Mouse (Mus musculus) heart, embryonic 12.5 days (tissue): ENCODE data around the gene Cbfa2t3. TPM values are rescaled to one million over a fixed set of nuclear protein-coding genes. Genes with fewer than 3 reads are reported as not detected.

Source experiments
- ATAC-seq: fragments of 200-750 bp; cut with Nextera tagmentation; 2 replicates; pipeline ENCODE4 v1.8.0; 2017; ENCODE audit warnings: moderate TSS enrichment, moderate library complexity; ENCODE audit not compliant: insufficient number of reproducible peaks, low FRiP score
- H3K27ac ChIP-seq: fragments of 300-500 bp; sonication (generic); 2 replicates; pipeline ENCODE4 v1.5.1; 2016; ENCODE audit warnings: mild to moderate bottlenecking, moderate library complexity; ENCODE audit not compliant: poor library complexity, severe bottlenecking
- H3K27me3 ChIP-seq: fragments of 300-500 bp; sonication (generic); replicated peaks from 2 replicates; pipeline ENCODE4 v1.6.1; 2016; ENCODE audit warnings: mild to moderate bottlenecking, moderate library complexity
- H3K36me3 ChIP-seq: fragments of 300-500 bp; sonication (generic); 2 replicates; pipeline ENCODE4 v1.6.1; 2016; ENCODE audit warnings: mild to moderate bottlenecking, moderate library complexity
- H3K4me1 ChIP-seq: fragments of 300-500 bp; sonication (generic); replicated peaks from 2 replicates; pipeline ENCODE4 v1.6.1; 2016; ENCODE audit warnings: mild to moderate bottlenecking
- H3K4me2 ChIP-seq: fragments of 300-500 bp; sonication (generic); 2 replicates; pipeline ENCODE4 v1.6.1; 2016; ENCODE audit warnings: mild to moderate bottlenecking, moderate library complexity
- H3K4me3 ChIP-seq: fragments of 300-500 bp; sonication (generic); 2 replicates; pipeline ENCODE4 v1.5.1; 2016; ENCODE audit warnings: mild to moderate bottlenecking
- H3K9ac ChIP-seq: fragments of 300-500 bp; sonication (generic); 2 replicates; pipeline ENCODE4 v1.6.1; 2016; ENCODE audit warnings: mild to moderate bottlenecking, moderate library complexity
- H3K9me3 ChIP-seq: fragments of 300-500 bp; sonication (generic); replicated peaks from 2 replicates; pipeline ENCODE4 v1.6.1; 2016; ENCODE audit warnings: mild to moderate bottlenecking, moderate library complexity
- WGBS: fragments of 180-500 bp; shearing (Covaris S2); methylation state at CpG from one replicate; pipeline ENCODE4 v1.1.7; 2016; 5-methylcytosine and 5-hydroxymethylcytosine counted together
- polyA plus RNA-seq: library from polyadenylated mRNA; unstranded; fragments of >200 nt; fragmentation: Nextera tagmentation; extraction: Ambion mirVana; gene quantifications from 2 replicates; pipeline ENCODE4 v1.2.1, GENCODE M21; 2016

The Cbfa2t3 gene
- polyA plus RNA-seq, 1 experiment from 2014 or later = 6.2 TPM

DNA sequence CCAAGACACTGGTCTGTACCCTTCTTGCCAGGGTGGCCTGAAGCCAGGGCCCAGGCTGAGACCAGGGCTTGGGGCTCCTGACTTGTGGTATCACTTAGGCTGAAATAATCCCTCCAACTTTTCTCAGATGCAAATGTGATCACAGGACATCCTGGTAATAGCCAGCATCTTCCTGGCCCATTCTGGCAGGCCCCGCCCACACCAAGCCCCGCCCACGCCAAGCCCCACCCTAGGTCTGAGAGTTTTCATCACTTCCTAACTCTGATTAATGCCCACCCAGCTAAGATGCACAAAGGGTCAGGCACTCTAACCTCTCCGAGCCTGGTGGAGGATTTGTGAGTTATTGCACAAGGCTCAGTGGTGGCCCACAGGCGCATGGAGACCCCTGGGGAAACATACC, 78.5 kb downstream of the Cbfa2t3 start:
- Histone ChIP-seq H3K4me3 (no peak overlapping the region), H3K27me3 (0 out of 2 replicates have a peak, but pooled peaks cover 9% of the 10 kb centered on the region), H3K4me2 (no peak overlapping the region), H3K9ac (no peak overlapping the region), H3K27ac (no peak overlapping the region), H3K9me3 (no peaks in the 10 kb centered on the region), H3K36me3 (0 out of 2 replicates have a peak, but pooled peaks cover 3% of the 10 kb centered on the region), H3K4me1 (peaks cover 19% of the 10 kb centered on the region)
- no peak for ATAC-seq
- 35% methylated on average over 5 of the region's 5 CpGs for WGBS

DNA sequence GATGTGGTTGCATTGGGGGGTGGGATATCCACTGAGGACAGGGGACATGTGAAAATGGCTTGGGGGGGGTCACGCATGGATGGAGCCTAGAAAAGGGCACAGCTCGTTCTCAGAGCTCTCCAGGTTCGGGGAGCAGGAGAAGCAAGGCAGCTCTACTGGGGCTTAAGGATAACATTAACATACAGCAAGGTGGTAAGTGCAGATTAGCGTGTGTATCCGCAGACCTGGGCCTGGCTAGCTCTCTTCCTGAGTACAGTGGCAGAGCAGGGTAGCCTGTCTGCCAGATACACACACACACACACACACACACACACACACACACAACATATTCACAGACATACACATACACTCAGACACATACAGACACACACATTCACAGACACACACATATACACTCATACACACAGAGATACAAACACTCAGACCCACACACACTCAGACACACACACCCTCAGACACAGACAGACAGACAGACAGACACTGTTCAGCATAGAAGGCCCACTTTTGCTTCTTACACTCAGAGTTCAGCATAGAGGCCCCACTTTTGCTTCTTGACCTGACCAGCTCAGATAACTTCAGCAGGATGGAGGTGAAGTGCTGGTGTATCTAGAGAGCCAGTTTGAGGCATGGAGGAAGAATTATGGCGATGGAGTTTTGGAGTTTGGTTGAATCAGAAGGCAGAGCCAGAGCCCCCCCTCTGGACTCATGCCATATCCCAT, 80.1 kb downstream of the Cbfa2t3 start:
- WGBS = 72% methylated on average over 6 of the region's 6 CpGs
- no peak for ATAC-seq
- peaks cover 12% of the 10 kb centered on the region for H3K4me1 ChIP-seq
- no peak overlapping the region for H3K9ac ChIP-seq
- H3K27ac ChIP-seq = no peak overlapping the region
- H3K27me3 ChIP-seq = 0 out of 2 replicates have a peak, but pooled peaks cover 9% of the 10 kb centered on the region
- H3K36me3 ChIP-seq = peaks cover 11% of the 10 kb centered on the region
- H3K9me3 ChIP-seq = no peaks in the 10 kb centered on the region
- H3K4me2 ChIP-seq = no peak overlapping the region
- no peak overlapping the region for H3K4me3 ChIP-seq

DNA sequence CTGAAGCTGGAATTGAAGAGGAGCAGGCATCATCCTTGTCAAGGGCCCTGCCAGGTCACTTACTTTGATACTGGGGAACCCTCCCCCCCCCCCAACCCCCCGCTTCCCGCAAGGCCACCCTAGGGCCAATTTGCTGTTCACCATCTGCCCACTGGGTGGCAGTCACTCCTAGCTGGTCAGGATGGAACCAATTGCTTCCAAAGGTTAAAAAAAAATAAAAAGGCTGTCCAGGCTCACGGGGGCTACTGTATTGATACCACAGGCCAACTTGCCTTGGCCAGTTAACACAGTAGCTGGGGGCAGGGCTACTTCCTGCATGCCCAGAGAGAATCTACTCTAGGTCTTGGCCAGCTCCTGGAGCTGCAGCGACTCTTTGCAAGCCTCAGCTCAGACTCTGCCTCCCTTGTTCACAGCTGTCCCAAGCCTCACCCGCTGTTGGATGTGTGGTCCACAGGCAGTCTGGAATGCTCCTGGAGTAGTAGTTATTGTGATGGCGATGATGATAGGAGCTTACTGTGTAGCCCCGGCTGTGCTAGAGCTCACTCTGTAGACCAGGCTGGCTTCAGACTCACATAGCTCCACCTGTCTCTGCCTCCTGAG, 80.9 kb downstream of the Cbfa2t3 start:
- H3K9ac ChIP-seq = no peak overlapping the region
- peaks cover 12% of the 10 kb centered on the region for H3K4me1 ChIP-seq
- no peak overlapping the region for H3K27ac ChIP-seq
- H3K4me3 ChIP-seq = no peak overlapping the region
- H3K9me3 ChIP-seq = no peaks in the 10 kb centered on the region
- ATAC-seq = no peak
- 0 out of 2 replicates have a peak, but pooled peaks cover 9% of the 10 kb centered on the region for H3K27me3 ChIP-seq
- 27% methylated on average over 7 of the region's 7 CpGs for WGBS
- H3K4me2 ChIP-seq = no peak overlapping the region; the same call in 1 of the 2 replicates
- peaks cover 17% of the 10 kb centered on the region for H3K36me3 ChIP-seq

DNA sequence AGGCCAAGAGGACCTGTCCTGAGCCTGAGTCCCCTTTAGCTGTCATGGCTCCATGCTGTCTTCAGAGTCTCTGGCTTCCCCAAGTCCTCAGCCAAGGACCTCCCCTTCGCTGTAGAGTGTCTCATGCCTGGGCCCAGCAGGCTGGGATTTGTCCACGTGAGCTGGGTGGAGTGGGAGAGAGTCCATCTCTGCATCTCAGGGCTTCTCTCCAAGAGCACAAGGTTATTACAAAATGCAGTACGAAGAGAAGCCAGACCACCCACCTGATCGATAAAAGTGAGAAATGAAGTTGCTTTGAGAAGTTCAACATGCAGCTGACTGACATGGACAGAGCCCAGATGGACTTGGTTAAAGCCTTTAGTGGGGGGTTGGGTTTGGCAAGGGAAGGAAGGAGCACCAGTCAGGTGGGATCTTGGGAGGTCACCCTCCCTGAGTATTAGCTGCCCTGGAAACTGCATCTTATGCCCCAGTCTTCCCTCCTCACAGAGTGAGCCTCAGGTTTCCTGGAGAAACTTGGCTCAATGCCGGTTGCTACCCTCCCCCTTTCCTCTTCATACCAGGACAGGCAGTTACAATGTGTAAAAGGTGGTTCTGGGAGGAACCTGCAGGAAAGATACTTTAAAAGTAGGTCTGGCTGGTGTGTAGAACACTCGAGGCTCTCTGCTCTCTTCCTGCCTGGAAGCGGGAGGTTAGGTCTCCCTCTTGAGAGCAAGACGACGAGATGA, 82.6 kb downstream of the Cbfa2t3 start:
- Histone ChIP-seq H3K4me1 (peaks cover 22% of the 10 kb centered on the region), H3K36me3 (peaks cover 17% of the 10 kb centered on the region), H3K4me2 (no peak overlapping the region), H3K4me3 (no peak overlapping the region), H3K27me3 (no peaks in the 10 kb centered on the region), H3K9me3 (no peaks in the 10 kb centered on the region), H3K9ac (no peak overlapping the region), H3K27ac (no peak overlapping the region)
- no peak for ATAC-seq
- WGBS = 65% methylated on average over 9 of the region's 9 CpGs

DNA sequence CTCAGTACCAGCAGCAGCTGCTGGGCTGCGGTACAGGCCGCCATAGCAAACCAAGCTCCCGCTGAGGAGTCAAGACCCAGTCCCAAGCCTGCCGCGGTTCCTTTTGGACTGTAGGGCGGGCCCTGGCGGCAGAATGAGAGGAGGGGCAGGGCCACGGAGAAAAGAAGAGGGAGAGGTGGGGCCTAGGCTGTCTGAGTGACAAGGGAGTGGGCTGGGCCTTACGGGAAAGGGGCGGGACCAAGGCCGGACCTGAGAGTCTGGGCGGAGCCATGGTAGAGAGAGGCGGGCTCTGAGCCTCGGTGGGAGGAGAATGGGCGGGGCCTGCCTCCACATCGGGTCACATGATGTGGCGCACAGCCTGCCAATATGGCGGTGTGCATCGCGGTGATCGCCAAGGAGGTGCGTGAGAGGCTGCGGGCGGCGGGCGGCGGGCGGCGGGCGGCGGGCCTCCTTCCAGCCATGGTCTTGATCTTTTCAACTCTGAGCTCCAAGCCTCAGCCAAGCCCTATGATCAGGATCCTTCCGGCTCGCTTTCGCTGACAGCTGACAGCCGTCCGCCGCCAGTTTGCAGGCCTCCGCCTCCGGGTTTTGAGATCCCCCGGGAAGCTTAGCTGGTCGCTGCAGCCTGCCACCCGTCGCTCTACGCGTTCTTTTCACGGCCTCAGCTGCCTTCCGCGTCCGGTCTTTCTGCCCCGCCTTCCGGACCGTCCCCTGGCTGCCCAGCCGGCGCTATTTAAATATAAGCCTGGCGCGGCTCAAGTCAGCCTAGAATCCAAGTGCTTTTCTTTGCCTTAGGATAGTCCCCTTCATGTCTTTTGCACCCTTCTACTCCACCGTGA, 87.4 kb downstream of the Cbfa2t3 start, which contains the start of the genes Galns and Trappc2l:
Gene Galns, minus strand, starts transcription at position 169 of the 839 bp plus-strand sequence.
Gene Trappc2l, plus strand, starts transcription at position 346 of the 839 bp plus-strand sequence.
- H3K27ac ChIP-seq = peak within 1 kb of the TSS; percentile 85
- peak within 1 kb of the TSS; percentile 95 for H3K4me2 ChIP-seq
- under 1% methylated on average over 57 of the region's 57 CpGs for WGBS
- H3K4me3 ChIP-seq = peak within 1 kb of the TSS; percentile 77
- no peaks in the 10 kb centered on the region for H3K9me3 ChIP-seq
- no peaks in the 10 kb centered on the region for H3K27me3 ChIP-seq
- peaks cover 17% of the 10 kb centered on the region for H3K36me3 ChIP-seq
- H3K9ac ChIP-seq = peak within 1 kb of the TSS; percentile 86
- peak; percentile 99 for ATAC-seq
- peaks cover 18% of the 10 kb centered on the region for H3K4me1 ChIP-seq

DNA sequence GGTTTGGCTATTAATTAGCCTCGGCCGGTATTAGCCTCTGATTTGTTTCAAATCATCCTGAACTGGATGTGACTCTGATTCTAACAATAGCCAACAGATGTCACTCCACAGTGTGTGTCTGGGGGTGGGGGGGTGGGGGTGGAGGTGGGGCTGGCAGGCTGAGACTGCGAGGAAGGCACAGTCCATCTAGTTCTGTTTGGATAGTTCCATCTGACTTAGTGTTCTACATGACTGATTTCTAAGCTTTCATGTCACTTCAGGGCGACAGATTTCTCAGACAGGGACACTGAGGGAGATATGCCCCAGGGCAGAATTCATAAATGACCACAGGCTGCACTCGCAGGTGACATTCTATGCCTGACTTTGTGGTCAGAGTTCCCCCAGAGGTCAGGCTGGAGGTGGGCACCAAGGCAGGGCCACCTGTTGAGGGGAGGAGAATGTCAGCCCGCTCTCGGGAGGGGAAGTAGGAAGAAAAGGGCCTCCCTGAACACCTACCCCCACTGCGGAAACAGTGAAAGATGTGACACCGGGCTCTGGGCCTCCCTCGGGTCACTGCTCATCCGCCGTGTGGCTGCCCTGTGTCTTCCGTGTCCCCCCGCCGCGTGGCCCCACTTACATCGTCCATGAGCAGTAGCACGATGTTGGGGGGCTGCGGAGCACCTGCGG, 88.2 kb downstream of the Cbfa2t3 start:
- Histone ChIP-seq H3K4me2 (peak overlapping the region; percentile 95), H3K27me3 (no peaks in the 10 kb centered on the region), H3K36me3 (peaks cover 14% of the 10 kb centered on the region), H3K9ac (peak overlapping the region; percentile 86), H3K9me3 (no peaks in the 10 kb centered on the region), H3K4me3 (peak overlapping the region; percentile 77), H3K27ac (peak overlapping the region; percentile 77), H3K4me1 (peaks cover 18% of the 10 kb centered on the region)
- ATAC-seq = peak; percentile 38
- WGBS = 4% methylated on average over 20 of the region's 20 CpGs

DNA sequence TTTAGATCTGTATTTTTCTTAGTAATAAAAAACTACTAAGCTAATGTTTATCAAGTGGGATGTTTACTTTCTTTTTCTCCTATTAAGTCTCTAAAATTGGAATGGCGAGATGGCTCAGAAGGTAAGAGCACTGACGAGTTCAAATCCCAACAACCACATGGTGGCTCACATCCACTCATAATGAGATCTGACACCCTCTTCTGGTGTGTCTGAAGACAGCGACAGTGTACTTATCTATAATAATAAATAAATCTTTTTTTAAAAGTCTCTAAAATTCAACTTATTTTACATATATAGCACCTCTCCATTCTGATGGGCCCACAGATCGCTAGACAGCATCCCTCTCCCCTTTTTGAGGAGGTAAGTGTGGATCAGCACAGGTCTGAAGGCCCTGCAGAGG, 88.7 kb downstream of the Cbfa2t3 start:
- Histone ChIP-seq H3K4me2 (peak overlapping the region; percentile 95), H3K36me3 (peaks cover 14% of the 10 kb centered on the region), H3K9ac (peak overlapping the region; percentile 86), H3K4me1 (peaks cover 21% of the 10 kb centered on the region), H3K4me3 (peak overlapping the region; percentile 77), H3K27me3 (no peaks in the 10 kb centered on the region), H3K27ac (no peak overlapping the region), H3K9me3 (no peaks in the 10 kb centered on the region)
- no peak for ATAC-seq
- WGBS = 60% methylated on average over 4 of the region's 4 CpGs

DNA sequence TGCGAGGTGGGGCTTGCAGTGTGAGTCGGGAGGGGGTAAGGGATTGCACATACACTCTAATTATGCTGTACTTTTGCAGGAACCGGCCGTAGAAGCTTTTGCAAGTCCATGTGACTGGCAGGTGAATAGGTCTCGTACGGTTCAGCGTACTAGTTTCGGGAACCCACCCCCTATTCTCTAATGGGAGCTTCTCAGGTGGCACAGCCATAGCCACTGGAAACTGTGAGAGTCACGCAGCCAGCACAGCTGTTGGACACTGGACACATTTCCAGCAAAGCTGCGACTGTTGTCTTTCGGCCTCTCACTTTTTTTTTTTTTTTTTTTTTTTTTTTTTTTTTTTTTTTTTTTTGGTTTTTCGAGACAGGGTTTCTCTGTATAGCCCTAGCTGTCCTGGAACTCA, 92.1 kb downstream of the Cbfa2t3 start:
- Histone ChIP-seq H3K27ac (no peak overlapping the region), H3K27me3 (no peaks in the 10 kb centered on the region), H3K9ac (no peak overlapping the region), H3K4me2 (no peak overlapping the region), H3K4me3 (no peak overlapping the region), H3K4me1 (peaks cover 18% of the 10 kb centered on the region), H3K9me3 (no peaks in the 10 kb centered on the region), H3K36me3 (0 out of 2 replicates have a peak, but pooled peaks cover 3% of the 10 kb centered on the region)
- WGBS = 87% methylated on average over 11 of the region's 12 CpGs
- no peak for ATAC-seq

DNA sequence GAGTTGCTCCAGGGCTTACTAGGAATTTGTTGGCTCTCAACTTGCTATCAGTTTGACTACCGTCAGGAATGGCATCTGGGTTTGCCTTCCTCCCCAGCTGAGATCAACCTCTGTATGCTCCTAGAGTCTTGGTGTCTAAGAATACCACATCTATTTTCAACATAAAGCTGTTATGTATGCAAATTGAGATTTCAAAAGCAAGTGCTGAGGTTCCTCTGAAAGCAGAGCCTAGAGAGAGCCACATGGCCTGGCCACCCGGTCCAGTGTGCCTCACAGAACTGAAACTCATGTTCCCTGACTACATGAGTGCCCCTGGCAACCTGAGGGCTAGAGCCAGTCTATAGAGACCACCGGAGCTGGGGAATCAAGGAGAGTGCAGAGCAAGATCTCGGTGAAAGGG, 93.5 kb downstream of the Cbfa2t3 start:
- H3K4me1 ChIP-seq = peaks cover 11% of the 10 kb centered on the region
- H3K36me3 ChIP-seq = peaks cover 9% of the 10 kb centered on the region
- no peaks in the 10 kb centered on the region for H3K27me3 ChIP-seq
- peak overlapping the region; percentile 12; the same call in 1 of the 2 replicates for H3K4me2 ChIP-seq
- H3K4me3 ChIP-seq = no peak overlapping the region
- WGBS = 50% methylated on average over 4 of the region's 4 CpGs
- H3K9me3 ChIP-seq = no peaks in the 10 kb centered on the region
- ATAC-seq = no peak
- peak overlapping the region; percentile 54; the same call in 1 of the 2 replicates for H3K27ac ChIP-seq
- H3K9ac ChIP-seq = no peak overlapping the region

DNA sequence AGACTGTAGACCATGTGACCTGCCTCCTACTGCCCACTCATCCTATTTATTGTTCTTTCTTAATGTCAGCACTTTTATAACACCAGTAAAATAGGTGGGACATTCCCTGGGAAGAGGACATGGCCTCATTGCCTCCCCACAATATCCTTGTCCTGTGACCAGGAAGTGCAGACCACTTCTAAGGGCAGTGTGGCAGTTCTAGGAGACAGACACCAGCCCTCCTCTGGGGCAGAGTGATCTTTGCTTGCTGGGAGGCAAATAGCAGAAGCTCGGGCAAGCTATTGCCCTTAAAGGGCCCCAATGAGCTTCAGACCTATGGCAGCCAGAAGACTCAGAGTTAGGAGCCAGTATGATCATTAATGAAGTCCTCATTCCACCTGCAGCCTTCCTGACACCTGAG, 94.3 kb downstream of the Cbfa2t3 start:
- no peak overlapping the region for H3K4me2 ChIP-seq
- WGBS = 49% methylated on average over 1 of the region's 1 CpGs
- peak overlapping the region; percentile 54 for H3K27ac ChIP-seq
- no peaks in the 10 kb centered on the region for H3K9me3 ChIP-seq
- H3K36me3 ChIP-seq = peaks cover 14% of the 10 kb centered on the region
- no peaks in the 10 kb centered on the region for H3K27me3 ChIP-seq
- ATAC-seq = no peak
- no peak overlapping the region for H3K9ac ChIP-seq
- H3K4me3 ChIP-seq = no peak overlapping the region
- H3K4me1 ChIP-seq = peaks cover 10% of the 10 kb centered on the region; the same call in 1 of the 2 replicates
